Mouse (Mus musculus) lung, postnatal 36 days (tissue): Measurements from ENCODE around the gene Lat.

ENCODE experiments used
- DNase-seq: peaks from one replicate; pipeline ENCODE4 v3.0.0; 2022; ENCODE audit warnings: mixed read lengths

The Lat gene

GRCm38 (mm10) chr7:126363038-126363437 is 6.3 kb downstream of the Lat start:
- DNase-seq, result no peak

- DNase-seq, result peak; percentile 41
These were observed 10.3 kb downstream of the Lat start for GRCm38 (mm10) chr7:126359049-126359448.

GRCm38 (mm10) chr7:126358413-126358812 is 11.0 kb downstream of the Lat start:
- no peak for DNase-seq

- no peak for DNase-seq
These were observed 11.5 kb downstream of the Lat start for GRCm38 (mm10) chr7:126357838-126358237.

- DNase-seq, result no peak
These were observed 12.4 kb downstream of the Lat start for GRCm38 (mm10) chr7:126356793-126357591.

- no peak for DNase-seq
These were observed 13.3 kb downstream of the Lat start for GRCm38 (mm10) chr7:126355847-126356597.

GRCm38 (mm10) chr7:126354738-126355614 is 14.4 kb downstream of the Lat start:
- no peak for DNase-seq

- no peak for DNase-seq
These were observed 15.4 kb downstream of the Lat start for GRCm38 (mm10) chr7:126353994-126354365.

GRCm38 (mm10) chr7:126353251-126353993 is 15.9 kb downstream of the Lat start:
- DNase-seq, result no peak

- DNase-seq, result peak; percentile 88
These were observed 17.9 kb downstream of the Lat start for GRCm38 (mm10) chr7:126351419-126351951.

- DNase-seq, result peak; percentile 37
These were observed 18.5 kb downstream of the Lat start for GRCm38 (mm10) chr7:126350748-126351418.

- no peak for DNase-seq
These were observed 21.1 kb downstream of the Lat start for GRCm38 (mm10) chr7:126348293-126348692.

GRCm38 (mm10) chr7:126347098-126347497 is 22.3 kb downstream of the Lat start:
- no peak for DNase-seq

- no peak for DNase-seq
These were observed 23.4 kb downstream of the Lat start for GRCm38 (mm10) chr7:126345969-126346368.

GRCm38 (mm10) chr7:126345557-126345956 is 23.8 kb downstream of the Lat start:
- DNase-seq, result peak; percentile 37

GRCm38 (mm10) chr7:126340896-126341295 is 28.5 kb downstream of the Lat start:
- no peak for DNase-seq

- no peak for DNase-seq
These were observed 29.2 kb downstream of the Lat start for GRCm38 (mm10) chr7:126340206-126340618.

- no peak for DNase-seq
These were observed 29.8 kb downstream of the Lat start for GRCm38 (mm10) chr7:126339521-126339971.

GRCm38 (mm10) chr7:126338906-126339305 is 30.5 kb downstream of the Lat start:
- DNase-seq, result no peak

- DNase-seq, result peak; percentile 19
These were observed 33.8 kb downstream of the Lat start for GRCm38 (mm10) chr7:126335556-126335955.

- DNase-seq, result no peak
These were observed 36.7 kb downstream of the Lat start for GRCm38 (mm10) chr7:126332691-126333090.
